15 mouse cellular contexts compared by ENCODE assay signal in the genomic region with DNA sequence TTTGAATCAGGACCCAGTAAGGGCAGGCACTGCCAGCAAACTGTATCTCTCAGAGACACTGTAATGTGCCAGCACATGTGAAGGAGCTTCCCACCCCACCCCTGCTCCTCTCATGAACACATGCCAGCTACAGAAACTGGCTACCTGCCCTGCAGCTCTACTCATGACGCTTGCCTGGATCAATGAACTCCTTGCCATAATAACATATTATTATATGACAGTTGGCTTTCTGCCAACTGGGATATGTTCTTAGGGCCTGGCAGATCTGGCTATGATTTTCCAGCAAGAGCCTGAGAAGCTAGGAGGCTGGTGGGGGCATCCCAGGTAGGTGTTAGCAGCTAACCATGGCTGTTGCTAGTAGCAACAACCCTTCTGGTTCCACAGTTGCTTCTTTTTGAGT.
DNase-seq lines count a peak whose midpoint lies in the region; TF ChIP-seq lines count a peak whose summit lies in the region.
"Had no signal": no experiment of that assay in that cellular context is flagged by ENCODE, and none has a peak within 500 bp of the region (broad histone marks: within the 10 kb centered on the region; RNA-seq: fewer than 3 reads in every experiment).

No protein-coding gene starts in this region.

- TF ChIP-seq CTCF in layer of hippocampus, adult 2 months (conservative IDR thresholded peaks at IDR 0.05): no peak

- H3K27ac ChIP-seq in layer of hippocampus, adult 2 months: peak overlapping the region; percentile 48
- H3K27ac ChIP-seq: heart, embryonic 10.5 days; limb, embryonic 12.5 days; neural tube, embryonic 12.5 days; stomach, embryonic 15.5 days had no signal

- H3K4me3 ChIP-seq in layer of hippocampus, adult 2 months: no peak overlapping the region
- H3K4me3 ChIP-seq: heart, embryonic 10.5 days; limb, embryonic 12.5 days; neural tube, embryonic 12.5 days; stomach, embryonic 15.5 days had no signal

- DNase-seq in cerebellum, postnatal 10 days: peak; percentile 83 to 84
- DNase-seq in cerebellum, adult 8-10 months: no peak
- DNase-seq in layer of hippocampus, adult 2 months (ENCODE audit: low spot score in 2 of 2): peak; percentile 14 to 46
- no peak for DNase-seq in layer of hippocampus, postnatal 36 days
- peak; percentile 24 for DNase-seq in retina, postnatal 1 day
- no peak for DNase-seq in retina, embryonic 14.5 days (ENCODE audit: low spot score)
- peak; percentile 60 for DNase-seq in telencephalon, adult 2 months (ENCODE audit: low read depth, low spot score)
- no peak for DNase-seq in thymus, postnatal 14 days
- DNase-seq: adrenal gland, postnatal 25 days; cerebellum, adult 9-10 months; lung, adult 2 months had no signal

Comparison
In these comparisons a context has a peak if more than half of its experiments do, and no peak if none do; other contexts are left out.
1. DNase-seq: peak in cerebellum, postnatal 10 days (2 of 2), layer of hippocampus, adult 2 months (2 of 2), retina, postnatal 1 day (single experiment) and telencephalon, adult 2 months (single experiment); none in cerebellum, adult 8-10 months (single experiment), layer of hippocampus, postnatal 36 days (0 of 2), retina, embryonic 14.5 days (single experiment) and thymus, postnatal 14 days (single experiment).